Mouse (Mus musculus) cortical plate, adult 2 months (tissue): Measurements from ENCODE around the gene Cox7a1.

Experiments
- CTCF ChIP-seq: fragments of 200-500 bp; IDR thresholded peaks from 2 replicates; pipeline ENCODE4 v1.5.1; 2011; ENCODE audit warnings: mild to moderate bottlenecking, control low read depth, low read length; ENCODE audit not compliant: insufficient read depth; ENCODE audit errors: extremely low read depth
- POLR2A ChIP-seq: fragments of 200-500 bp; IDR thresholded peaks from 2 replicates; pipeline ENCODE4 v1.6.1; 2011; ENCODE audit warnings: mild to moderate bottlenecking, low read length, control low read depth; ENCODE audit not compliant: insufficient read depth; ENCODE audit errors: extremely low read depth

DNA sequence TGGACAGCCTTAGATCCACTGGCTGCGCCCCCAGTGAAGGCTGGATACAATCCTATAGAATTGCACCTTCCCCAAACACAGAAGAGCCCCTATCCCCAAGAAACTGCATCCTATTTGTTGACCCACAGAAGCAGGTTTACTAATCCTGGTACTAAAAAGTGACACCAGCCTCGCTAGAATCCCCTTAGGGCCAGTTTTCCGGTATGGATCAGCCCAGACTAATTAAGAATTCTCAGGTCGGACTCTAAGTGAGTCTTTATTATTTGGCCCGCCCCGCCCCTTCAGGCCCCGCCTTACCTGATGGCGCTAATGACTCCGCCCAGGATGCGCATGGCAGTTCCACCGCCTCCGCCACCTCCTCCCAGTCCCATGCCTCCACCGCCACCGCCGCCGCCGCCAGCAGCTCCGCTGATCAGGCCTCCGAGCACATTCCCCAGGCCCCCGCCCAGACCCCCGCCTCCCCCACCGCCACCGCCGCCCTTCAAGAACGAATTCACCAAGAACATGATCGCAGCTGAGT, 9.7 kb downstream of the Cox7a1 start:
- no peak for TF ChIP-seq CTCF
- 0 out of 2 replicates have a peak, but pooled peaks have one; percentile 13 for TF ChIP-seq POLR2A
